ENCODE assay signal across 8 mouse cellular contexts in genomic region chr5:36485306-36485705, GRCm38 (mm10). TPM values are rescaled to one million over a fixed set of nuclear protein-coding genes. Genes with fewer than 3 reads are reported as not detected.
DNase-seq lines count a peak whose midpoint lies in the region; ATAC-seq and TF ChIP-seq lines count a peak whose summit lies in the region.

No protein-coding gene starts in this region.

- WGBS in forebrain, postnatal 0 days = 53% methylated on average over 19 of the region's 19 CpGs
- WGBS in midbrain, embryonic 10.5 days = 36% methylated on average over 19 of the region's 19 CpGs

- peaks cover 15% of the 10 kb centered on the region for H3K36me3 ChIP-seq in E14TG2a.4 (ENCODE audit: insufficient read depth, low read length)
- H3K36me3 ChIP-seq in forebrain, postnatal 0 days (ENCODE audit: insufficient read depth) = no peaks in the 10 kb centered on the region
- peaks cover 15% of the 10 kb centered on the region for H3K36me3 ChIP-seq in midbrain, embryonic 10.5 days

- intact Hi-C loops in gastrocnemius, adult 2 months (cut with DNase I) = no loop called here
- intact Hi-C loops in left cerebral cortex, adult 2 months (cut with DNase I) = no loop called here

- H3K4me3 ChIP-seq in gastrocnemius, adult 2 months = peak overlapping the region; percentile 74
- H3K4me3 ChIP-seq in E14TG2a.4 (replicated peaks; ENCODE audit: low read length) = peak overlapping the region; percentile 88
- peak overlapping the region; percentile 72; the same call in 1 of the 2 replicates for H3K4me3 ChIP-seq in forebrain, postnatal 0 days (ENCODE audit: low read depth, low read length)
- H3K4me3 ChIP-seq in midbrain, embryonic 10.5 days = peak overlapping the region; percentile 92
- H3K4me3 ChIP-seq in left cerebral cortex, adult 2 months = no peak overlapping the region

- TF ChIP-seq CTCF in gastrocnemius, adult 2 months (IDR thresholded peaks at IDR 0.05) = no peak
- no peak for TF ChIP-seq CTCF in E14TG2a.4 (conservative IDR thresholded peaks at IDR 0.05; ENCODE audit: low read length)
- no peak for TF ChIP-seq CTCF in forebrain, postnatal 0 days (IDR thresholded peaks at IDR 0.05; ENCODE audit: low read depth)
- TF ChIP-seq CTCF in left cerebral cortex, adult 2 months (IDR thresholded peaks at IDR 0.05) = no peak

- no peak overlapping the region for H3K9ac ChIP-seq in forebrain, postnatal 0 days

- DNase-seq in gastrocnemius, adult 2 months = no peak
- no peak for DNase-seq in gastrocnemius, adult 18-20 months (ENCODE audit: low spot score)
- no peak for DNase-seq in forebrain, postnatal 0 days
- peak; percentile 16 for DNase-seq in midbrain, embryonic 10.5 days (ENCODE audit: low spot score)
- no peak for DNase-seq in adrenal gland, postnatal 10 days
- DNase-seq in spleen, adult 12 weeks (ENCODE audit: low spot score) = no peak
- DNase-seq in left cerebral cortex, adult 2 months (ENCODE audit: extremely low spot score in 1 of 2, low spot score in 2 of 2) = no peak

- no peak for ATAC-seq in forebrain, postnatal 0 days

- peaks cover 36% of the 10 kb centered on the region for H3K4me1 ChIP-seq in E14TG2a.4 (replicated peaks; ENCODE audit: low read depth, low read length)
- H3K4me1 ChIP-seq in forebrain, postnatal 0 days (ENCODE audit: insufficient read depth) = peaks cover 21% of the 10 kb centered on the region
- peaks cover 41% of the 10 kb centered on the region for H3K4me1 ChIP-seq in midbrain, embryonic 10.5 days

- H3K4me2 ChIP-seq in forebrain, postnatal 0 days (ENCODE audit: low read depth) = peak overlapping the region; percentile 94

- H3K9me3 ChIP-seq in E14TG2a.4 (ENCODE audit: low read length) = no peaks in the 10 kb centered on the region
- H3K9me3 ChIP-seq in forebrain, postnatal 0 days (ENCODE audit: low read length) = no peaks in the 10 kb centered on the region
- peaks cover 6% of the 10 kb centered on the region; the same call in 1 of the 2 replicates for H3K9me3 ChIP-seq in midbrain, embryonic 10.5 days (replicated peaks)

- peaks cover 27% of the 10 kb centered on the region for H3K27me3 ChIP-seq in E14TG2a.4 (ENCODE audit: insufficient read depth, low read length)
- no peaks in the 10 kb centered on the region for H3K27me3 ChIP-seq in forebrain, postnatal 0 days (ENCODE audit: insufficient read depth, low read length)
- peaks cover 16% of the 10 kb centered on the region for H3K27me3 ChIP-seq in midbrain, embryonic 10.5 days (ENCODE audit: low read depth, poor library complexity, severe bottlenecking)

- H3K27ac ChIP-seq in gastrocnemius, adult 2 months = no peak overlapping the region
- no peak overlapping the region for H3K27ac ChIP-seq in forebrain, postnatal 0 days (ENCODE audit: low read depth, low read length)
- peak overlapping the region; percentile 84 for H3K27ac ChIP-seq in midbrain, embryonic 10.5 days (replicated peaks)
- H3K27ac ChIP-seq in left cerebral cortex, adult 2 months = no peak overlapping the region

RNA-seq across cellular contexts. Expression of gene Ccdc96, which starts 0.9 kb away (rescaled TPM):
- total RNA-seq in gastrocnemius, adult 2 months (2021) = under 1 TPM in 1 of 2 experiments, not detected in 1; 0.11 TPM
- total RNA-seq in gastrocnemius, adult 18-20 months (2021) = under 1 TPM in 1 of 2 experiments, not detected in 1; 0.07 TPM
- total RNA-seq in forebrain, postnatal 0 days (2014; rRNA removed) = 2.2 and 2.3 TPM in 2 replicates
- polyA plus RNA-seq in forebrain, postnatal 0 days (2015; fragmentation: Nextera tagmentation; extraction: Ambion mirVana) = 1.5 and 2.4 TPM in 2 replicates
- polyA plus RNA-seq in midbrain, embryonic 10.5 days (2016; fragmentation: Nextera tagmentation; extraction: Ambion mirVana) = 4.3 and 5.0 TPM in 2 replicates
- under 1 TPM; 0.15 to 0.36 TPM for total RNA-seq in adrenal gland, postnatal 10 days (2021)
- 1 to 10 TPM in 1 of 2 experiments, under 1 TPM in 1; 0.79 to 1.3 TPM for total RNA-seq in left cerebral cortex, adult 2 months (2021)

RNA-seq across cellular contexts. Expression of gene Tada2b, which starts 1.2 kb away (rescaled TPM):
- total RNA-seq in gastrocnemius, adult 2 months (2021) = 10 to 100 TPM; 14.3 to 15.8 TPM
- 10 to 100 TPM; 15.4 to 17.4 TPM for total RNA-seq in gastrocnemius, adult 18-20 months (2021)
- total RNA-seq in forebrain, postnatal 0 days (2014; rRNA removed) = 16.7 and 22.0 TPM in 2 replicates
- 2.9 and 3.0 TPM in 2 replicates for polyA plus RNA-seq in forebrain, postnatal 0 days (2015; fragmentation: Nextera tagmentation; extraction: Ambion mirVana)
- polyA plus RNA-seq in midbrain, embryonic 10.5 days (2016; fragmentation: Nextera tagmentation; extraction: Ambion mirVana) = 2.0 and 2.3 TPM in 2 replicates
- 10 to 100 TPM; 32.6 to 34.8 TPM for total RNA-seq in adrenal gland, postnatal 10 days (2021)
- total RNA-seq in left cerebral cortex, adult 2 months (2021) = 10 to 100 TPM; 30.2 to 31.9 TPM

RNA-seq across cellular contexts. Expression of gene Grpel1, which starts 20.5 kb away (rescaled TPM):
- 10 to 100 TPM; 30.6 to 39.1 TPM for total RNA-seq in gastrocnemius, adult 2 months (2021)
- 10 to 100 TPM; 33.0 to 35.1 TPM for total RNA-seq in gastrocnemius, adult 18-20 months (2021)
- total RNA-seq in forebrain, postnatal 0 days (2014; rRNA removed) = 19.1 and 20.2 TPM in 2 replicates
- polyA plus RNA-seq in forebrain, postnatal 0 days (2015; fragmentation: Nextera tagmentation; extraction: Ambion mirVana) = 42.0 and 45.0 TPM in 2 replicates
- 57.4 and 63.7 TPM in 2 replicates for polyA plus RNA-seq in midbrain, embryonic 10.5 days (2016; fragmentation: Nextera tagmentation; extraction: Ambion mirVana)
- total RNA-seq in adrenal gland, postnatal 10 days (2021) = 100 to 1,000 TPM; 101 to 103 TPM
- total RNA-seq in left cerebral cortex, adult 2 months (2021) = 10 to 100 TPM; 21.0 to 22.4 TPM
